Mouse (Mus musculus) heart, postnatal 0 days (tissue): ENCODE data around the gene Gimap9.

ENCODE experiments used
- CTCF ChIP-seq: IDR thresholded peaks from 2 replicates; pipeline ENCODE4 v1.5.1; 2016; ENCODE audit warnings: antibody characterized with exemption, control low read depth, low read depth
- EP300 ChIP-seq: IDR thresholded peaks from 2 replicates; pipeline ENCODE4 v1.6.1; 2016; ENCODE audit warnings: antibody characterized with exemption, low read depth

GRCm38 (mm10) chr6:48682271-48682670 is 6.3 kb downstream of the Gimap9 start:
- TF ChIP-seq CTCF: no peak
- no peak for TF ChIP-seq EP300
